Mouse (Mus musculus) liver, postnatal 0 days (tissue): ENCODE measurements at regions not wholly inside any gene's neighbourhood (a gene's known extent, or its start where the extent isn't known, plus 50 kb on each side); places are given as distances from the start of the nearest gene placed in this dataset.
"Not testable (repeated sequence)": the region's sequence is repeated elsewhere in the genome, so short reads cannot be mapped to it uniquely, and the experiment has no call there.

Experiments
- CTCF ChIP-seq: sonication (generic); IDR thresholded peaks from 2 replicates; pipeline ENCODE4 v1.5.1; 2016; ENCODE audit warnings: antibody characterized with exemption, low read depth
- EP300 ChIP-seq: IDR thresholded peaks from 2 replicates; pipeline ENCODE4 v1.6.1; 2016; ENCODE audit warnings: antibody characterized with exemption, low read depth, mild to moderate bottlenecking

- TF ChIP-seq EP300, CTCF: not testable (repeated sequence)
Measured at GRCm38 (mm10) chr2:72667396-72667795, 191.4 kb downstream of the Cdca7 start.
